Mouse (Mus musculus): ENCODE data around the gene Fkbp15.
"Not testable (repeated sequence)": the region's sequence is repeated elsewhere in the genome, so short reads cannot be mapped to it uniquely, and the experiment has no call there.

Gene Fkbp15

DNA sequence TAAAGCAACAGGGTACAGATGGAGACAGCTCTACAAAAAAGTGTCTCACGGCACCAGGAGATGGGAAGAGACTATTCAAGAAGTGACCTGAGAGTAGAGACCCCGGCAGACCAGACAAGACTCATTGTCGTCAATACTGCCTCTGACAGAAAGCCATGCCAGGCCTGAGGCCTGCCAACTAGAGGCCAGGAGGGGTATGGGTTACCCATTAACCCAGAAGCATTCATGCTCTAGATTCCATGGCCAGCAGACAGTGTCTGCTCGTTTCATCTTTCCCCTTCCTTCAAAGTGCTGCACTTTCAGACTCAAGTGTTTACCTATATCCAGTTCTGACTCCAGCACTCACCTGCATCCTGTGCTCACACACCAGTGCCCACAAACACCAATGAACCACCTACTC is 82.3 kb downstream of the Fkbp15 start:
- no peak for DNase-seq (ENCODE audit: low spot score)

GRCm38 (mm10) chr4:62277222-62277621 is 83.1 kb downstream of the Fkbp15 start:
- no peak for DNase-seq (ENCODE audit: low spot score)

DNA sequence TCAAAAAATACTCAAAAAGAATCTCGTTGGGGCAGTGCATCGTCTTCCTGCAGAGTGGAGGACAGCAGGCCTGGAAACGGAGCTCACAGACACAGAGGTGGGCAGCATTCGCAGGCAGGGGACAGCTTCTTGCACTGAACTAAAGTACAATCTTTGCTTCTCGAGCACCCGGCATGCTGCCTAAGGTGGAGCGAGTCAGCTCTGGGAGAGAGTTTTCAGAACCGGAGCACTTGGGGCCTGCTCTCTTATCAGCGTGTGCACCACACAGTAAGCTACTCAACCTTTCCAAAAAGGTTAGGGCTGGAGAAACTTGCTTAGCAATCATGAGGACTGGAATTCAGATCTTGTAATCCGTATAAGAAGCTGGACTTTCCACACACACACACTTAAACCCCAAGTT is 83.7 kb downstream of the Fkbp15 start:
- no peak for DNase-seq (ENCODE audit: low spot score)

GRCm38 (mm10) chr4:62274841-62275536 is 85.4 kb downstream of the Fkbp15 start:
- DNase-seq (ENCODE audit: low spot score): peak; percentile 35

GRCm38 (mm10) chr4:62273916-62274315 is 86.4 kb downstream of the Fkbp15 start:
- no peak for DNase-seq (ENCODE audit: low spot score)

DNA sequence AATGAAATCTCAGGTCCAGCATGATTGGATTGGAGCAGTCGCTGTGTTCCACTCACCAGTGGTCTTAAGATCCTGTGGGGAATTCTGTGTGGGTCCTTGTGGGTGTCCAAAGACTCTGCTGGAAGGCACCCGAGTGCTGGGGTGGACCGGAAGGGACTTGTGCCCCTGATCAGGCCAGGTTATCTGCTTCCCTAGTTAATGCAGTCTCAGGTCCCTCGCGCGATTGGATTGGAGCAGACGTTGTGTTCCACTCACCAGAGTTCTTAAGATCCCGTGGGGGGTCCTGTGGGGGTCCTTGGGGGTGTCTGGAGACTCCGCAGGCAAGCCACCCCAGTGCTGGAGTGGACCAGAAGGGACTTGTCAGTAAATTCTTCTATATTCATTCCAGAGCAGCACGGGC is 87.7 kb downstream of the Fkbp15 start:
- DNase-seq (ENCODE audit: low spot score): no peak

DNA sequence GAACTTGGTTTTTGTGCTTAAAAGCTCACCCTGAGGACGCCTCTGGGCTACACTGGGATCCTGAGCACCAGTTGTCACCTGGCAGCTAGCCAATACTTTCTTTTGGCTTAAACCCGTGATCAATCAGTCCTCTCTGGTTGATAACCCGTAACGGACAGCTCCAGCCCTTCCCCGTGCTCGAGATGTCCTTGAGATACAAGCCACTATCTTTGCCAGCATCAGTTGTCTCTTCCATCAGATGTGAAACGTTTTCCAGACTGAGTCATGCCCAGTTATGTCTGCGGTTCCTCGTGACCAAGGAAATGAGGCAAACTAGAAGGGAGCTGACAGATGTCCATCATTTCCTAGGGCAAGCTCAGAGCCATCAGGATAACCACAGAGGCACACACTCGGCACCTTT is 93.2 kb downstream of the Fkbp15 start:
- no peak for DNase-seq (ENCODE audit: low spot score)

- not testable (repeated sequence) for DNase-seq (ENCODE audit: low spot score)
Observed at GRCm38 (mm10) chr4:62266016-62266415, 94.3 kb downstream of the Fkbp15 start.

DNA sequence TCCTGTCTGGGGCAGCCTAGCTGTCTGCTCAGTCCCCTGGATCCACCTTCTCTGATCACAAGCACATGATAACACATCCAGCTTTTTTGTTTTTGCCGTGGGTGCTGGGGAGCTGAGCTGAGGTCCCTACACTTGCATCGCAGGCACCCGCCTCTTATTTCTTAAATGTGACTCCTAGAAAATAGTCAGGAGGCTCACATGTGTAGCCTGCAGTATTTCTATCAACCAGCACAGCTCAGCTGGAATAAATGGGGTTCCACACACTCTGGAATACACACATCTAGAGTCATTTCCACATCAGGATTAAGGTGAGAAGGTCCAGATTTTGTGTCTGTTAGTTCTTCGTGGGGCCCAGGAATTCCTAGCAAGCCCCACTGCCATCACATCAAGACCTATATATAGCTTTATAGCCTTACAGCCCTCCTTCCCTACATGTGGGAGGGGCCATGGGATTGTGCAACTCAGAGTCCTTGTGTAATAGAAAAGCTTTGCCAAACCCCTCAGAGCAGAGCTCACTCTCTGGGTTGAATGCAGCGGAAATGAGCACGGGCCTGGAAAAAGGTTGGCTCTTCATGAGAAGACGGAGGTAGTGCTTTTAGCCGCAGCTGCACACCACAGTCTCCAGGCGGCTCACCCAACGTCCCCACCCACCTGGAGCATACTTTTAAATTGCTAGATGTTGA is 95.1 kb downstream of the Fkbp15 start:
- peak; percentile 28 for DNase-seq (ENCODE audit: low spot score)

DNA sequence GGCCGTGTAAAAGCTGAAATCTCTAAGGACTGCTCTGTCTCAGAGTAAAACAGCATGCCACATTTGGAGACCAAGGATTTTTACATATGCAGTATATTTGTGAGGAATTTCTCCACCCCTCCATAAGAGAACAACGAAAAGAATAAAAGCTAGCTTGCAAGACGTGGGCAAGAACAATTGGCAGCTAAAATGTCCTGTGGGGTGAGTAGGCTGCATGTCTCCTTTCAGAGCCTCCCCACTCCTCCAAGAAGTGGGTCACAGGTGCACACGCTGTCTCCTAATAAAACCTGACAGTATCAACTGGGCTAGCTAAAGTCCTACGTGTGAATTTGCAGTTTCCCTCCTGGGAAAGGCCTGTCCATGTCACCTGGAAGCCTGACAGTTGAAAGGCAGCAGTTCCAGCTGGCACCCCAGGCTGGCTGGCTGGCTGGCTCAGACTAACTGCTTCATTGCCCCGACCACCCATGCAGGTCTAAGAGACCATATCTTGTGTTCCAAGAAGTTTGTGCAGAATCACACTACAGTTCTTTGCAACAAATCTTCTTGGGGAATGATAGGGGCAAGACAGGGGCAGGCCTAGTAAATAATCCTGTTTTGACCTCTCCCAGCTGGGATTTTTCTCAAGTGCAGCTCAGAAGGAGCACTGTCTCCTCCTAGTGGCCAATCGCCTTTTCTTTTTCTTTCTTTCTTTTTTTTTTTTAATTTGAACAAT is 97.1 kb downstream of the Fkbp15 start:
- DNase-seq (ENCODE audit: low spot score): peak; percentile 67

- no peak for DNase-seq (ENCODE audit: low spot score)
Observed at GRCm38 (mm10) chr4:62262276-62262675, 98.1 kb downstream of the Fkbp15 start, which contains the start of gene Slc31a2. Gene Slc31a2 (plus strand): TSS chr4:62262562.

- peak; percentile 49 for DNase-seq (ENCODE audit: low spot score)
Observed at GRCm38 (mm10) chr4:62256931-62257330, 103.4 kb downstream of the Fkbp15 start.

- no peak for DNase-seq (ENCODE audit: low spot score)
Observed at GRCm38 (mm10) chr4:62254551-62254950, 105.8 kb downstream of the Fkbp15 start.

GRCm38 (mm10) chr4:62251776-62252175 is 108.6 kb downstream of the Fkbp15 start:
- no peak for DNase-seq (ENCODE audit: low spot score)

DNA sequence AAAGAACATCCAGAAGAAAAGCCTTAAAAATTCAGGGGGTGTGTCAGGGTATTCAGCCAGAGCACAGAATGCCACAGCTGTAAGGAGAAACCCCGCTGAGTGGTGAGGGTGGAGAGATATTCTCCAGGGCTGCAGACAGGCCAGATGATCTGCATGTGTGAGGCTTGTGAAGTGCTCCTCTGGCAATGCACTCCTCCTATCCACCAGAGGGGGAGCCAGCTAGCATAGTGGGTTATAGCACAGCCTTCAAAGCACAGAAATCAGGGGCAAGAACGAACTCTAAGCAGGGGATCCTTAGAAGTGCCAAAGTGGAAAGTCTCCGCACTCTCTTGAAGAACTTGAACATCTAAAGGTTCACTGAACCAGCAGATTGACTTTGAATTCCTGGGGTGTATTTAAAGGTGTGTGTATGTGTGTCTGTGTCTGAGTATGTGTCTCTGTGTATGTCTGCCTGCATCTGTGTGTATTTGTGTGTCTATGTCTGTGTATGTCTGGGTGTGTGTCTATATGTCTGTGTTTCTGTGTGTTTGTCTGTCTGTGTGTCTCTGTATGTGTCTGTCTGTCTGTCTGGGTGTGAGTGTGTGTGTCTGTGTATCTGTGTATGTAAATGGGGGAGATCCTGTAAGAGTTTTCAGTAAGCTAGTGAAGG is 109.3 kb downstream of the Fkbp15 start:
- no peak for DNase-seq (ENCODE audit: low spot score)
